Mouse (Mus musculus) cerebellum, adult 18-20 months (tissue): Measurements from ENCODE around the gene Pan3.

ENCODE experiments used
- DNase-seq, 2 experiments: peaks; one replicate each; pipeline ENCODE4 v3.0.0; 2021

The Pan3 gene

GRCm38 (mm10) chr5:147565444-147565843 is 135.5 kb downstream of the Pan3 start:
- DNase-seq, result no peak

GRCm38 (mm10) chr5:147566335-147566734 is 136.4 kb downstream of the Pan3 start:
- no peak for DNase-seq

- DNase-seq, result no peak
Observed at GRCm38 (mm10) chr5:147572695-147573094, 142.7 kb downstream of the Pan3 start.

GRCm38 (mm10) chr5:147573555-147573954 is 143.6 kb downstream of the Pan3 start:
- DNase-seq, result no peak

- no peak for DNase-seq
Observed at GRCm38 (mm10) chr5:147574517-147574916, 144.6 kb downstream of the Pan3 start.

GRCm38 (mm10) chr5:147577003-147577402 is 147.0 kb downstream of the Pan3 start:
- DNase-seq, result no peak

- no peak for DNase-seq
Observed at GRCm38 (mm10) chr5:147579148-147579547, 149.2 kb downstream of the Pan3 start.

GRCm38 (mm10) chr5:147579691-147580090 is 149.7 kb downstream of the Pan3 start:
- DNase-seq, result no peak

GRCm38 (mm10) chr5:147580181-147580580 is 150.2 kb downstream of the Pan3 start:
- no peak for DNase-seq

GRCm38 (mm10) chr5:147583702-147584298 is 153.8 kb downstream of the Pan3 start:
- DNase-seq, result peak; percentile 72 to 76

GRCm38 (mm10) chr5:147584648-147585047 is 154.7 kb downstream of the Pan3 start:
- no peak for DNase-seq

GRCm38 (mm10) chr5:147585070-147585469 is 155.1 kb downstream of the Pan3 start:
- DNase-seq, result no peak

GRCm38 (mm10) chr5:147589814-147590213 is 159.9 kb downstream of the Pan3 start:
- DNase-seq, result peak; percentile 18 to 21

- DNase-seq, result peak; percentile 16 to 18
Observed at GRCm38 (mm10) chr5:147597825-147598224, 167.9 kb downstream of the Pan3 start.
